Mouse (Mus musculus) right cerebral cortex, postnatal 4 days (tissue): ENCODE measurements at regions not wholly inside any gene's neighbourhood (a gene's known extent, or its start where the extent isn't known, plus 50 kb on each side); places are given as distances from the start of the nearest gene placed in this dataset.

Experiments used
- DNase-seq: peaks from one replicate; pipeline ENCODE4 v3.0.0-alpha.2; 2022

DNA sequence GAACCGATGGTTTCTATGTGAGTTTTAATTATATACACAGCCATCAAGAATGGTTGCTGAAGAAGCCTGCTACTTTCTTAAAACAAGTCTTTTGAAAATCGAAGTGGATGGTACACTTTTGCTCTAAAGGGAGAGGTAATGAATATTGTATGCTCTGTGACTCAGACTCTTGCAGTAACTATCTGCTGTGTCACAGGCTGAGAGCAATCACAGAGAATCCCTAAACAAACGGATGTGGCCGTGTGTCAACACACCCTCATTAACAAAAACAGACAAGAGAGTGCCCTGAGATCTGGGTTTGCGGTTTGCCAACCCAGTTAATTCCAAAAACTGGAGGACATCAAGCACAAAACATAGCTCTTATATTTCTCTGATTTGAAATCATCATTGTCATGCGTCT, 292.1 kb upstream of the Mmadhc start:
- DNase-seq, result no peak

DNA sequence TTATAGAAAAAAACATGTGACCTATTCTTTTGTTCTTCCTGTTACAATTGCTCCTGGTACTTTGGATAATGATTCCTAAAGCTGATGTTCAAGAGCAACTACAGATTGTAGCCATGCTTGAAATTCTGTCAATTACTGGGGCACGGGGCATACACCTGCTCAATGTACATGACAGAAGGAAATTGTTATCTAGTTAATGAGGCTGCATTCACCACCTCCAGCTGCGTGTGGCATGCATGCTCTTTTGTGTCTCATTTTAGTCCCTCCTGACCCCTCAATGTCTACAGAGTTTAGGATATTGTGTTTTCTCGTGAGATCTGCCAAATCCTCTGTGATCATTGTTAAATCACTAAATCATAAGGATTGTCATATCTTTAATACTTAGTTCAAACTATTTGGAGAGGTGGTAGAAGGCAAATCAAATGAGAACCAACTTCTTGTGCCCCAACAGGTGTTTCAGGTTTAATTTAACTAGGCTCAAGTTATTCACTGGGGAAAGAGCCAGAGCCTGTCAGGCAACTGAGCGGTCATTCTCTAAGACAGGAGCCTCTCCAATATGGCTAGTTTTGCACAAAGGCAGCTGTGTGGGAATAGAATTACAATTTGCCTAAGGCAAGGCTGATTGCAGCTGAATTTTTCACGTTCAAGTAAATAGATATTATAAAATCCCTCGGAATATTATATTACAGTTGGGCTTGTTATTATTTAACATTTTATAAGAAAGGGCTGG, 289.9 kb upstream of the Mmadhc start:
- DNase-seq, result no peak

DNA sequence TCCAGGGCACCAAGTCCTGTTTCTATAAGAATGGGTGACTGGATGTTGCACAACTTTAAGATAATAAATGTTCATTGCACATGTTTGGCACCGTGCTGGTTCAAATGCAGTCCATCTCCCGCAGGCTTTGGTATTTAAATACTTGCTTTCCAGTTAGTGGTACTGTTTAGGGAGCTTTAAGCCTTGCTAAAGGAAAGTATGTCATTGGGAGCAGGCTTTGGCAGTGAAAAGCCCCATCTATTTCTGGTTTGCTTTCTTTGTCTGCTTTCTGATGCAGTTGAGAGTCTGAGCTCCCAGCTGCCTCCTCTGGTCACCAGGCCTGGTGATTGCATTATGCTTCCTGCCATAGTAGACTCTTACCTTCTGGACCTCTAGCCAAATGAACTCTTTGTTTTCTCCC, 283.0 kb upstream of the Mmadhc start:
- no peak for DNase-seq

DNA sequence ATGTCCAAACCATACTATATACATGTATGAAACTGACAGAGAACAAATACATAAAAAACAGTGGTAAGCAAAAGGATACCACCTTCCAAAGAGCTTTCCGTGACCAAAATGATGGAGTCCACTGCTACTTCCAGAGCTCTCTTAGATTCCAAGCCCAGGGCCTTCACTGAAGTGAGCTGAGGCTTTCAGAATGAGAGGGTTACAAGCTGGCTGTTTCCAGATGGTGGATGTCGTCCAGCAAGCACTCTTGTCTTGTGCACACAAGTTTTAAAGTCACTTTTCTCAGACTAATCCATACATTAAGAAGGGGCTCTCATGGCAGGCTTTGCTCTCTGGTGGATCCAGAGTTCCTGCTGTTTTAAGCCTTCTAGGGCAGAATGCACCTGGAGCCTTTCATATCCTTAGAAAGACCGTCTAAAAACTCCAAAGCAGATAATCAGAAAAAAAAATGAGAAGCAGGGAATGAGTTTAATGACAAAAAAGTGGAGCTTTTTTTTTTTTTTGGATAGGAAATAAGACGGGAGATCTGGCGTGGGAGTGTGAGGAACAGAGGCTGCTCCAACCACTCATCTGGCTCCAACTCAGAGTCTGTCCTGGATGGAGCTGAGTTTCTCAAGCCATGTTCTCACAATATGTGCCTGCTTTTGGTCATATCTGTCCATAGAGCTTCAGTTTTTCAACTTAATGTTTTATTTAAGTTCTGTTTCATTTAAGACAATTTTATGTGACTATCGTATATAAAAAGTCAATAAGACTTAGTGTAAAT, 281.9 kb upstream of the Mmadhc start:
- DNase-seq, result no peak

DNA sequence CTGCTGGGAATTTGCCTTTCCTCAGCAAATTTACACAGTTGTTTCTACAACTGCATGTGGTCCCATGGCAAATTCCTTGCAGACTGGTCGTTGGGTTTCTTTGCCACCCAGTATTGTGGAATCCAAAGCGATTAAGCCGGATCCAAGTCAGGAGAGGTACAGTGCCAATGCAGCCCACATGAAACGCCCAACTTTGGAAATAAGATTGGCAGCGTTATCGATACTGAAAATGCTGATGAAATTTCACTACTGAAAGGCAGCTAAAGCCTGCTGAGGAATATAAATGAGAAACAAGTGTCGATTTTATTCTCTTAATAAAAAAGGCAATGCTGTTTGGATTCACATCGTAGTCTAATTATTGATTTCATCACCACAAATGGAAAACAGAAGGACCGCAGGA, 281.1 kb upstream of the Mmadhc start:
- no peak for DNase-seq

DNA sequence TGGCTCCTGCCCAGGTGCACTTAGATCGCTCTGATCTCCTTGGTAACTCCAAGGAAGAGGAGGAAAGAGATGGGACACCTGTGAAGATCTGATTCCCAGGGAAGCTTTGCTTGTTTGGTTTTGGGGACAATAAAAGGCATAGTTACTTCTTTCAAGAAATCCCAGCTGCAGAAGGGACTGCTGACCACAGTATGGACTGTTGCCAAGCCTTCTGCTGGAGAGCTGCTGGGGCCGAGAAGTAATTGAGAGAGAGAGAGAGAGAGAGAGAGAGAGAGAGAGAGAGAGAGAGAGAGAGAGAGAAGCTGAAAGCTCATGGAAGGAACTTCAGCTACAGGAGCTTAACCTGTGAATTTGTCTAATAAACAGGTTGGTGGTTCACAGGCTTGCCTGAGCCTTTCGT, 276.9 kb upstream of the Mmadhc start:
- DNase-seq, result no peak

DNA sequence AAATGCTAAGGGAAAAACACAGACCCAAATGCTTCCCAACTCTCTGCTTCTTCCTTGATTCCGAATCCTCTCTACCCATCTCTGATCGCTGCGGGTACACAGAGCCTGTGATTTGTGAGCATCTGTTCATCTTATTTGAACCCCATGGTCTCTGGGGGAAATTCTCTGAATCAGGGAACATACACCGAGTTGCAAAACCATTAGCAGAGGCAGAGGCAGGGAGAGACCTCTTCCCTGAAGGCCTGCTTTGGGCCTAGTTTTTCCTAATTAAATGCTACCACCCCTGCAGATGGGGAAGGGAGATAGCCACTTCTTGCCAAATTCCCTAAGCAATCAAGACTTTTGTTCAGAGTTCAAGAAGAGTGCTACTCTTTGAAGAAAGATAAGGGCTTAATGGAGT, 274.4 kb upstream of the Mmadhc start:
- DNase-seq, result no peak

DNA sequence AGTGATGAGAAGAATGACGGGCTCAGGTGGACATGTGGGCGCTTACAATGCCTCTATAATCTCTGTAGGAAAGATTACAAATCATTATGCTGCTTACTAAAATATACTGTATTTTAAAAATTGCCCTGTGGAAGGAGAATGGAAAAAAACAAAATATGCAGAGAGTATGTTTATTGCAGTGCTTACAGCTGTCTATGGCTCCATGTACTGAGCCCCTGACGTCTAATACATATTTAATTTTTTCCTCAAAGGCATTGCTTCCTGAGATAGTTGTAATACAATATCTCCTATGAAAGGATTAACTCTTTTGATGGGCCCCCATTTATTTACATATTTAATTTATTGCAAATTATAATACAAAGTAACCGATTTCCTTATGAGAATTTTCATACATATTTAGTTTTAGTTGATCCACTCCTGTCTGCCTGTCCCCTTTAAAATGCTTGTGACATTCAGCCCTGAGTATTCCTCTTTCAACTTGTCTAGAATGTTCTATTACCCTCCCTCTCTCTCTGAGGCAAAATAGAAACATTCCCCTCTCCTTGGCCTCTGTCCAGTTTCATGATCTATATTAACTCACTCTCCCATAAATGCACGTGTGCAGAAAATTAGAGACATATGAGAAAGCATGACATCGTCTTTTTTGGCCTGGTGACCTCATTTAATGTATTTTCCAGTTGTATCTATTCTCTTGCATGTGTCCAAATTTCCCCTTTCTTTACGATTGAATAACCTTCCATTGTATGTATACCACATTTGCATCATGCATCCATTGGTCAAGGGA, 273.1 kb upstream of the Mmadhc start:
- no peak for DNase-seq

DNA sequence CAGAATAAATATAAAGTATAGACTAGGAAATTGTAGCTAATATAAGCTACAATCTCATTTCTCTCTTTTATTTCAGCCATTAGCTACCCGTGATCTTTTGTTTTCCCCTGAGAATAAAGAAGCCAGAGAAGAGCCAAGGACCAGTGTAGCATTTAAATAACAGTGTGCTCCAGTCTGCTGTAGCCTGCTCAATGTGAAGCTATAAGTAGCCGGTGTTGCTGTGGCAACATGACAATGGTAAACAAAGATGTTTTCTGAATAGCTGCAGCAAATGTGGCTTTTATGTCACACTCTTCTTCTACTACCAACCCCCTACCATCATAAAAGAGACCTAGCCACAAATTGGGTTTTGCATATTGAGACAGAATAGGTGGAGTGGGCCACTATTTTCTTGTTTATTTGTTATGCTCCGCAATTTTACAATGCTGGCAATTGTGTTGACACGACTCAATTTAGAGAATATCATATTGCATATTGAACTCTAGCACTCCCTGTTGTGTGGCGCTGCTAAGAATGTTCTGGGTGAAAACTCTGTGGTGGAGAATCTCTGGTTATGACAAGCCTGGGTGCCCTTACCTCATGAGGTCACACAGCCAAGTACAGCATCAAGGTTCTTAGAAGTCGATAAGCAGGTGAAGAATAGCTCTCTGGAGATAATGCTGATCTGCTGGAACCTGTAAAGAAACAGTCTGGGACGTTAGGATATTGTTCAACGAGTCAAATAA, 272.3 kb upstream of the Mmadhc start:
- DNase-seq, result no peak

DNA sequence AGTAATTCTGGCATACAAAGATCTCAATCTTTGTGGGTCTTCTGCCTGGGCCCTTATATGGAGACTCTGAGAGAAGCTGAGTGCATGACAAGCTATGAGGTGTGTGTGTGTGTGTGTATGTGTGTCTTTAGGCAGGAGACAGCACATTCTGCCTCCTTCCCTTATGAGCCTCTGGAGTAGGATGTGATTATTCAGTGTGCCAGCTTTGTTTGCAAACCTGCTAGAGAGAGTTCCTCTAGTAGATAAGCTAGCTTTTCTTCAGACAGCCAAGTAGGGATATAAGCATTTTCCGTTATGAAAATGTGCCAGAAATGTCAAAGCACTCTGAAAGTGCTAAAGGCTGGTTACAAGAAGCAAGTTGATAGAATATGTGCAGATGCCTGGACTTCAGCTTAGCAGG, 270.9 kb upstream of the Mmadhc start:
- no peak for DNase-seq

DNA sequence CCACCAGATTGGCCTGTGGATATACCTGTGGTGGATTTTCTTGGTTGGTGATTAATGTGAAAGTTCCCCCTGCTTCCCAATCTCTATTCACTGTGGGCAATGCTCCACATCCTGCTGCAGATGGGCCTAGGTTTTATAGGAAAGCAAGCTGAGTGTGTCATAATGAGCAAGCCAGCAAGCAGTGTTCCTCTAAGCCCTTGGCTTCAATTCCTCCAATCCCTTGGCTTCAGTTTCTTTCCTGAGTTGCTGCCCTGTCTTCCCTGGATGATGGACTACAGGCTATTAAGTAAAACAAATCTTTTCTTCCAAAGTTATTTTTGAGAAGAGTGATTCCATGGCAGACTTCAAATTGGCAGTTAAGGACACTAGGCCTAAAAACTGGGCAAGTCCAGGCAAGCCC, 257.4 kb upstream of the Mmadhc start:
- DNase-seq, result no peak

DNA sequence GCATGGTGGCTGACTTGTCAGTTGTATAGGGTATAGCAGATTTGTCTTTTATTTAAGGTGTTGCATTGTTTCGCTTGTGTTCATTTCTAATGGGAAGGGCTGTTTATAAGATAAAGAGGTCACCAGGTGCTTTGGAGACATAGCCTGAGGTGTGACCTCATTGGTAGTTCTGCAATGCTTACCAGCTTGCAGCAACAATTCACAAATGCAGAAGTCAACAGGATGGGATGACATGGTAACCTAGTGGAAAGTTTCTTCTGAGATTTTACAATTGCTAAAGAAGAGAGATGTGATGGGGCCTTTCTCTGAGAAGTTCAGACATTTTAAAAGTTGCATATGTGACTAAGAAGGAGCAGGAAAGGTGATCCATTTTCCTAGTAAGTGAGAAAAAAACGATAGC, 255.8 kb upstream of the Mmadhc start:
- no peak for DNase-seq

DNA sequence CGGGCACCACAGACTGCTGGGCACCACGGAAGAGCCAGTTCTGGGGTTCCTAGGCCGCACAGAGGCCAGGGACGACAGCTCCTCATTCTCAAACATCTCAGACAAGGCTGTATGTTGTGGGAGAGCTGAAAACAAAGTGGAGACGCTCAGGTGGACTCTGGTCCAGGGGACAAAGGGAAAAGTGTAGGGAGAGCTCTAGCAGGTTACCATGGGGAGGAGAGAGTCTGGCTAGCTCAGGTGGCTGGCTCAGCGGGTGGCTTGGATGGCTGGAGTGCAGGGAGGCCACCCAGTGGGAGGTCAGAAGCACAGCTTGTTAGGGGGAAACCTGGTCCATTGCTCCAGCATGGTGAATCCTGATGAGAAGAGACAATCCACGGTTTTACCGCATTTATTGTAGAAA, 253.3 kb upstream of the Mmadhc start:
- DNase-seq, result no peak

DNA sequence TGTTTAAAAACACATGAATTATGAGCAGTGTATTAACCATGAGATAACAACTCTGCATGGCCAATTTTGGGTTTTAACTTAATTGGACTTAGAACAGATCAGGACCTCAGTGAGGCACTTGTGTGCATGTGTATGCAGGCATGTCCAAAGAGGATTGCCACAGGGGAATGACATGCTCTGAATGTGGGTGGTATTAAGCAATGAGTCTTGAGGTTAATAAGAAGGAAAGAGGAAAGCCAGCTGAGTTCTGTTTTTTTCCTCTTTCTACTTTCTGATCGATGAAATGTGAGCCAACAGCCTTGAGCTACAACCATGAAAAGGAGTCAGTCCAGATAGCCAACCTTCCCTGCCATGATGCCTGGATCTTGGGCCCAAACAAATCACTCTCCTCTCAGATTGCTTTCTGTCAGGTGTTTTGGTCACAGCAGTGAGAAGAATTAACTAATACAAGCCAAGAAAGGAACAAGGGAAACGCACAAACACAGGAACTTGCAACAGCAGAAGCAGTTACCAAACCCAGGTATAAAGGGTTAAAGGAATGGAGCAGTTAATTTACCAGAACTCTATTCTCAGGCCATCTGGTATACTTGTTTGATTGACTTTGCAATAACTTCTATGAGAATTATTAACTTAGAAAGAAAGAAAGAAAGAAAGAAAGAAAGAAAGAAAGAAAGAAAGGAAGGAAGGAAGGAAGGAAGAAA, 243.3 kb upstream of the Mmadhc start:
- no peak for DNase-seq

DNA sequence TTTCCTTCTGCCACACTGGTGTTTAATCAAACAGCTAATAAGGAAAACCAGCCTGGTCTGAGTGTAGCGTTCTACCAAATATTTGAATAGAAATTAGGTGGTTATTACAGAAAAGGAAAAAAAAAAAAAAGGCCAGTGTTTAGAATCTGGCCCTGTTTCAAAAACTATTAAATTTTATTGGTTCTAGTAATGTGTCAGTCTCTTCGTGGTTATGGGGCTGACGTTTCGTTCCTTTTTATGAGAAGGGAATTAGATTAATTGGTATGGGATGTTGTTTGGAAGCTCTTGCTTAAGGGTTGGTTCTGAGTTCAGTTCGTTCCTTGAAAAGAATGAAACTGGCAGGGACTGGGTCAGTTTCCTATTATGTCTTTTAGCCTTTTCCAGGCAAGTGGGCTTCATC, 241.5 kb upstream of the Mmadhc start:
- no peak for DNase-seq

DNA sequence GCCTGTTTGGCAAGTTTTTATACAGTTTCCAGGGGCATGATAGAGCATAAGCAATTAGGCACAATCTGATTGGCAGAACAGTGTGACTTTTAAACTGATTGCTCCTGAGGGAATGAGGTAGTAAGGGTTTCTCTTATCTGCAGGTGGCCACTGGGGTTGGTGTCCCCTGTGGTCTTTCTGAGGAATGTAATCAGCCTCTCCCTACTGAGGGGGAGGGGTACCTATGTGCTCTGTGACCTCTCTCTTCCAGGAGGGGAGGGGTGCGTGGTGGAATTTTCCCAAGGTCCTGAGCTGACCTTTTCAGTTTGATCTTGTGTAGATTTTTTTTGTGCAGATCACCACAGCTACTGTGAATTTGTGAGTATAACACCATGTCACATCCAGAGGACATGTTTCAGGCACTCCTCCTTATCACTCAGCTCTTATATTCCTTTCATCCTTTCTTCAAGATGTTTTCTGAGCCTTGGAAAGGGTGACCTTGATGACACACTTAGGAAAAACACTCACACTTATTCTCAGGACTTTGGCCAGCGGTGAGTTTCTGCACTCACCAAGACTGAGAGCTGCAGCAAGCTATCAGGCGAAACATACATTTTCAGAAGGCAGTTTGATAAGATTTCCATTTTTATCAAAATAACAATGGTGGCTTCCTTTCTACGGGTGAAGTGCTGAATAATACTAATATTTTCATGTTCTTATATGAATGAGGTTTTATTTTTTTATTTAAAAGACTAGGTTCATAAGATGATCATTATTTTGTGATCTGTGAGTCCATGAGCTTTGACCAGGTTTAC, 238.7 kb upstream of the Mmadhc start:
- no peak for DNase-seq

DNA sequence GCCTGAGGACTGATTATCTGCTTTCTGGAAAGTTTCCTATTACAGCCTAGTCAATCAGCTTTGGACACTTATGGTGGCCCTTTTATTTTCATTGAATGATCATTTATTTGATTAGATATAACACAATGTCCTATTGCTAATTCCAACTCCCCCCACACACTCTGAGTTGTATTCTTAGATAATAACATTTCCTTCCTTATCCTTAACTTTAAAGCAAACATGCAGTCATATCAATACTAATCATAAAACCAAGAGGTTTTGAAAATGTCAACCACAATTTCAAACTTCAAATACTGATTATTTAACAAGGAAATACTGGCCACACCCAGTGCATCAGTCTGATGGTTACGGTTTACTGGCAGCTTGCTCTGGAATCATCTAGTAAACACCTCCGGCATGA, 237.1 kb upstream of the Mmadhc start:
- DNase-seq, result no peak

DNA sequence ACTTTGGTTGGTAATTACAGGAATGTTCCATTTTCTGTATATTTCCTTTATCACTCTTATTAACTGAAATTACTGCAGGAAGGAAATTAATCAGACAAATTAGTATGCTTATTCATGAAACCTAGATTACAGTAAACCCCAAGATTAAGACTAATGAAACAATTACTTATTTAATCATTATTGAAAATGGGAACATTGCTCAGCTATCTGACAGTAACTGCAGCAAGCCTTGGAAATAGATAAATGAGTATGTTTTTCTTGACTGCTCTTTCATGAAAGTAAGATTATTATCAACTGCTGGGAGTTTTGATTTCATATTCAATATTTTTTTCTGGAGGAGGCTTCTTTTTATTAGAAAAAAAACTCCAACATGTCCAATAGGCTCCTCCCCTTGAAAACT, 230.8 kb upstream of the Mmadhc start:
- no peak for DNase-seq

DNA sequence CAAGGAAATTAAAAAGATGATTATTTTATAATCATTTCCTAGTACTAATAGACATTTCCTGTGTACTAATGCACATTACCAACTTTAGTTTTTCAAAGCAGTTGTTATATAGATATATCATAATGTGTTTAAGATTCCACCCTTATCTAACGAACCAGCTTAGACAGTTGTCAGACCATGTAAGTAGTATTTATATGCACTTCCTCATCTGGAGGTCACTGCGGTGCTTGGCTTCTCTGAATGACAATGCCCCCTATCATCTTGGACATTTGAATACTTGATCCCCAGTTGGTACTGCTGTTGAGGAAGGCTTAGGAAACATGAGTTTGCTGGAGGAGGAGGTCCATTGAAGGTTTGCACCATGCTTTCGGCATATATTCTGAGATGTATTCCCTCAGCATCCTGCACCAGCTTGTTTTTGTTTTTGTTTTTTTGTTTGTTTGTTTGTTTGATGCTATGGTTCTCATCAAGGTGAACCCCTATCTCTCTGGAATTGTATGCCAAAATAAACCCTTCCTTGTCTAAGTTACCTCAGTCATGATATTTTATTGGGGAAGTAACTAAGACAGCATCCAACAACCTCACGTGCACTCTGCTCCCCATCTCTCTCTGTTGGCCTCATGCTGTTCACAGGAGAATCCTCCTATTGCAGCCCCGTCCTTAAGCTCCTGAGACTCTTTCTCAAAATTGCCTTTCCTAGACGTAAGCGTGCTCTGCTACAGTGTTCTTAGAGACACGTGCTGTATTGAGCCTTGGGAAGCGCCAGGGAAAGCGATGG, 228.4 kb upstream of the Mmadhc start:
- DNase-seq, result no peak

DNA sequence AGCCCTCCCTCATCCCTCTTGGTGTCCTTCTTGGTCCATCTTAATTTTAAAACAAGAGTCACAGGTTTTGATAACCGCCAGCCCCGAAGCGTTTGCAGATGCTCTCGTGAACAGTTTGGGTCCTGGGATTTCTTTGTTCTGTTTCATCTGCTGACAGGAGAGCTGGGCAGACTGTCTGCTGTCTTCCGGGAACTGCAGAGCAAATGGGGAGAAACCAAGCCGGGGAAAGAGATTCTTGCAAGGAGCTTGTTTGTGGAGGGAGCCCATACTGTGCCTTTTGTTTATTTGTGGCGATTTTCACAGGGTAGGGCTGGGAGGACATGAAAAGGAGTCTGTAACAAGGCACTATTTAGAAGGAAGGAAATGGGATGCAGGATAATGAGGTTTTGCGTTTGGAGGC, 223.6 kb upstream of the Mmadhc start:
- peak; percentile 5 for DNase-seq

DNA sequence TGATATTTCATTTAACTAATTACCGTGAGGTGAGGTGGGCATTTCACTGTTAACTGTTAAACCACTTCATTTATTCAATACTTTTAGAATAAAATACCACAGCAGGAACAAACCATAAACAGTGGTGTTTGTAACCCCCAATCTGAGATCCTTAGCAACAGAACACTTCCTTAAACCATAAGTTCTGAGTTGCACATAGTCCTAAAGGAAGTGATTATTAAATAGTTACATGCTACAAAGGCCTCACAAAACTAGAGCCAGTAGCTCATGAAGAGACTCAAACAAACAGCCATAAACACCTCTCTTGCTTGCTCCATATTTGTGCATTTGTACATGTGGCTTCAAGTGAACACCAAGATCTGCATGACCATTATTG, 222.5 kb upstream of the Mmadhc start:
- DNase-seq, result no peak
